Mouse (Mus musculus) naive thymus-derived CD4-positive, alpha-beta T cell, adult 2 months (primary cell): ENCODE data around the gene Src.

Source experiments
- DNase-seq: peaks from one replicate; pipeline ENCODE4 v3.0.0-alpha.2; 2011; ENCODE audit warnings: low read depth

Src gene

DNA sequence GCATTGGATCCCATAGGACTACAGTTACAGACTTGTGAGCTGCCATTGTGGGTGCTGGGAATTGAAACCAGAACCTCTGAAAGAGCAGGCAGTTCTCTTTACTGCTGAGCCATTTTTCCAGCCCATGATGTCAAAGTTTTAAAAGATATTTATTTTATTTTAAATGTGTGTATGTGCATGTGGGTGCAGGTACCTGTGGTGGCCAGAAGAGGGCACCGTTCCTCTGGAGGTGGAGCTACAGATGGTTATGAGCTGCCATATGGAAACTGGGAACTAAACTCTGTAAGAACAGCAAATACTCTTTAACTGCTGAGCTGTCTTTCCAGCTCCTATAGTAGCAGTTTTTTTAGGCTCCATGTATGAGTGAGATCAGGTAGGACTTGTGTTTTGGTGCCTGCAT, 23.1 kb downstream of the Src start:
- no peak for DNase-seq

DNA sequence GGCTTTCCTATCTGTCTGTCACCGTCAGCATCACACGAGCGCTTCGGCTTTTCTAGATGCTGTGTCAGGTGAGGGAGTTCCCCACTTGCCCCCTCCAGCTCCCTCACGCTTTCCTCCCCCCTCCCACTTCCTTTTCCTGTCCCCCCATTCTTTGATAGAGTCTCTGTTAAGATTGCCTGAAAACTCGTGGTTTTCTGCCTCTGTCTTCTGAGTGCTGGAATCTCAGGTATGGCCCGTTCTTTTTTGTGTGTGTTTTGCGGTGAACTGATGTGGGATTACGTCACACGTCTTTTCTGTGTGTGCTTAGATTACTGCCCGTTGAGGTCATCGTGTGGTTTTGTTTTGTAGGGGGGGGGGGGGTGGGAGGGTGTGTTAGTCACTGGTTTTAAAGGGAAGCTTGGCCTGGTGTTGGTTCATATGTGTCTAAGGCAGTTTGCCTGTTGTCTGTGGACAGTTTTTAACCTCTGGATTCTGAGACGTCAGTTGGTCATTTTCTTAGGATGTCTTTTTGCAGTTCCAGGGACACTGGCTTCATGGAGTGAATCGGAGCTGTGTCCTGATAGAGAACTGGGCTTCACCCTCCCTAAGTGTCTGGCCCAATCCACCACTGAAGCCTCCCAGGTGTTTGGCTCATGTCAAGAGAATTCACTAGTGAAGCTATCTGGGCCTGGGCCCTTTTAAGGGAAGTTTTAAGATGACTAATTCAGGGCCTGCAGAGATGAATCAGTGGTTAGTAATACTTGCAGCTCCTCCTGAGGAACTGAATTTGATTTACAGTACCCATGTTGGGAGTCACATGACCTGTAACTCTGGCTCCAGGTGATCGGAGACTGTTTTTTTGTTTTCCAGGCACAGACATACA, 29.3 kb downstream of the Src start:
- DNase-seq: peak; percentile 85

DNA sequence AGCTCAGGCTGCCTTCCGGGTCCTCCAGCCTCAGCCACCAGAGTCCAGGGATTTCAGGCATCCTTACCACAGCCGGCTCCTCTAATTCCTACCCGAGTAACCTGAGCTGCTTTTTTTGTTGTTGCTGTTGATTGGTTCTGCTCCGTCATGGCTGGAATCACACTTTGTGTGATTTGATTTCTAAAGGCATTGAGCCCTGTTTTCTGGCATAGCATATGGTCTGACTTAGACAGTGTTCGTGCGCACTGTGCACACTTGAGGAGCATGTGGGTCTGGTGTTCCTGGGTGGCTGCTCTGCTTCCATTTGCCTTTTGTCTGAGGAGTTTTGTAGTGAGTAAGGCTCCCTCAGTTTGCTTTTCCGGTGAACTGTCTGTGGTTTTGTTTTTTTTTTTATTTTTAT, 30.1 kb downstream of the Src start:
- no peak for DNase-seq

DNA sequence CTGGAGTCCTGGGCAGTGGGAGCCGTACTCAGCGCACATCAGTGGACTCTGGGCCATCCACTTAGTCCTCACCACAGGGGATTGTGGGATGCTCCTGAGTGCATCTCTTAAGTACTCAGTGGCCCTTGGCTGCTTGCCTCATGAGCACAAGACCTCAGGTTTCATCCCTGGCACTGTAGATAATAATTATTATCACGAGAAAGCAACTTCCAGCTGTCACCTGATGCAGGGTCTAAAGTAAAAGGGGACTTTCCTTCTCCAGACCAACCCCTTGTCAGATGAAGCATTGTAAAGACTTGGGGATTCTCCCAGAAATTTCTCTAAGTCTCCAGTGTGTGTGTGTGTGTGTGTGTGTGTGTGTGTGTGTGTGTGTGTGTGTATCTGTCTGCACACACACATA, 32.7 kb downstream of the Src start:
- DNase-seq: no peak

GRCm38 (mm10) chr2:157451372-157452040, 33.3 kb downstream of the Src start:
- no peak for DNase-seq

DNA sequence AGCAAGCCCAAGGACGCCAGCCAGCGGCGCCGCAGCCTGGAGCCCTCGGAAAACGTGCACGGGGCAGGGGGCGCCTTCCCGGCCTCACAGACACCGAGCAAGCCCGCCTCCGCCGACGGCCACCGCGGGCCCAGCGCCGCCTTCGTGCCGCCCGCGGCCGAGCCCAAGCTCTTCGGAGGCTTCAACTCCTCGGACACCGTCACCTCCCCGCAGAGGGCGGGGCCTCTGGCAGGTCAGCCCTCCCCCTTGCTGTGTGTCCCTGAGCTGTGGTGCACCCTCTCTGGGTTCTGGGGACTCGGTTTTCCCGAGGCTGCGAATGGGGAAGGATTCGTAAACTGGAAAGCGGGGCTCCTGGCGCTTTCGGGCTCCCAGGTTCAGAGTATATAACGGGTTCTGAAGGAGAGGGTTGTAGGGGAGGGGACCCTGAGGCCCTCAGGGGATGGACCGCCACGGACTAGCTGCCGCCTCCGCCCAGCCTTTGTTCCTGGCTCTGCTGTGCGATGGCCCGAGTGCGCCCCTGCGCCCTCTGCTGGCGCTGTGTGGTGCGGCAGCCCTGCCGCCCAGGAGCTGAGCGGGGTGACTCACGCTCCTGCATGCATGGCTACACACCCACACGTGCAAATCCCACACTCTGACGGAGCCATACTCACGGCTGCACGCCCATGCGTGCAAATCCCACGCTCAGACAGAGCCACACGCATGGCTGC, 39.0 kb downstream of the Src start:
- DNase-seq: peak; percentile 93

GRCm38 (mm10) chr2:157458472-157458871, 40.2 kb downstream of the Src start:
- peak; percentile 84 for DNase-seq

DNA sequence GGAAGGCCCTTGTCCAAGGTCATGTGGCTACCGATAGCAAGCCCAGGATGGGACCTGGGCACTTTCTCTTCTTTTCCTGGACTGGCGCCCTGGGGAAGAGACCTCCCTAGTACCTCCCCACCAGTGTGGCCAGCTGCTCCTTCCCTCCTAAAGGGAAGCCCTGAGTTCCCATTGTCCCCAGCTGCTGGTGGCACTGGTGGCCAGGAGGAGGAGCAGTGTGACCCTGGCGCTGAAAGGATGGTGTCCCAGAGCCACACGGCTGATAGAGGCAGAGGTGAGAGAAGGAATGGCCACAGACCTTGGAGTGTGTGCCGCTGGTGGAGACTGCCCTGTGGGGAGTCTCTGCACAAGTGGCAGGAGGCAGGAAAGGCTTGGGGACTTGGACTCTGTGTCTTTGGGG, 41.5 kb downstream of the Src start:
- DNase-seq: no peak

DNA sequence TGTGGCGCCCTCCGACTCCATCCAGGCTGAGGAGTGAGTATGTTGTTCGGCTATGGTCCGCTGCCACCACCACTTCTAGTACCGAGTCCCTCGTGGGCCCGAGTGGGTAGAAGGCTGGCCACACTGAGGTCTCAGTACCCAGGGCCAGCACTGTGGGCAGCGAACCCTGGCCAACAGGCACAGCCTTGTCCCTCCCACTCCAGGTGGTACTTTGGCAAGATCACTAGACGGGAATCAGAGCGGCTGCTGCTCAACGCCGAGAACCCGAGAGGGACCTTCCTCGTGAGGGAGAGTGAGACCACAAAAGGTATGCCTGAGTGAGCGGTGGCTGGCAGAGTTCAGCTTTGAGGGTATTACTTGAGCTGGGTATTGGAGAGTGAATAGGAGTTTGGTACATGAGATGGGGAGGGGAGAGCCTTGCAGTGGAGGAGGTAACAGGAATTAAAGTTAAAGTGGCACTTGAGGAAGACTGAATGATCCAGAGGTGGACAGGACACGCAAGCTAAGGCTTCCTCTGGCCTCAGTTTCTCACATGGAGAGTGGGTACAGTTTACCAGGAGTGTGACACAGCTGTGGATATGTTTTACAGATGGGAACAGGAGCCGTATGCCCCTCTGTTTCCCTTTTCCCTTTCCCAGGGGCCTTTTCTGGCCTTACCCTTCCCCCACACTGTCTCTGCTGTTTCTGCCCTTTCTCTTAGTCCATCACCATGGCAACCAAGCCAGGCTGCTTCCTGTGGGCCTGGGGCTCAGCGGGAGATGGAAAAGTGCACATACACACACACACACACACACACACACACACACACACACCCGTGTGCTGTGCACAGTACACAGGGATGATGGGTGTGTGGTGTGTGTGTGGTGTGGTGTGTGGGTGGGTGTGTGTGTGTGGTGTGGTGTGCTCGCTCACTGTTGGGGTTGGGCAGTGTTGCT, 44.8 kb downstream of the Src start:
- no peak for DNase-seq

GRCm38 (mm10) chr2:157463887-157464745, 45.9 kb downstream of the Src start:
- no peak for DNase-seq

DNA sequence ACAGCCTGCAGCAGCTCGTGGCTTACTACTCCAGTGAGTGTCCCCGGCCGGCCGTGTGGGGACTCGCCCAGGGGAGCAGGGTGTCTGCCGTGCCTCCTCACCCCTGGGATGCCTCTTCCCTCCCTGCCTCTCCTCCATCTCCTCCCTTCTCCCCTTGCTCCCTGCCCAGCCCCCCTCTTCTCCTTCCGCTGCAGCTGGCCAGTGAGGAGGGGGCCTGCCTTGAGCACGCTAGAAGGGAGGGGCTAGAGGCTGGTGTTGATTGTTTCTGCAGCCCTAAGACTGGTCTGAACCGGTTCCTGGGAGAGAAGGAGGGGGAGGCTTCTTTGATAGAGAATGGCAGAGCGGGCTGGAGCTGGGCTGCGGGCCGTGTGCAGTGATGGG, 46.5 kb downstream of the Src start:
- no peak for DNase-seq

GRCm38 (mm10) chr2:157466836-157467235, 48.6 kb downstream of the Src start:
- no peak for DNase-seq

GRCm38 (mm10) chr2:157468130-157468796, 50.0 kb downstream of the Src start:
- DNase-seq: peak; percentile 50

DNA sequence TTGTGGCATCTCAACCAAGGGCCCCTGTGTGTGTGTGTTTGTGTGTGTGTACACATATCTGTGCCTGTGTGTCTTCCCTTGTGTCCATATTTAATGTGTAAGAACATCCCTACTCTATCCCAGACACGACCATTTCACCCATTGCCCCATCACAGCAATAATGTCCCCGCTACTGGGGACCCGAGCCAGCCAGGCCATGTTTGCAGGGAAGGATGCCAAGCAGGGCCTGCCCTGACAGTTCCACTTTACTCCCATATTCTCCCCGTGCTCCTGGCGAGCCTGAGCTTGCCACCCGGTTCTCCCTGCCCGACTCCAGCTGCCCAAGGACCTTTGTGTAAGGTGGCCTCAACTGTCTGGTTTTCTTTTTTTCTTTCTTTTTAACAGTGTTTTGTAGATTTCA, 53.0 kb downstream of the Src start:
- DNase-seq: no peak

- no peak for DNase-seq
Measured at GRCm38 (mm10) chr2:157471737-157472136, 53.5 kb downstream of the Src start.

- DNase-seq: no peak
Measured at GRCm38 (mm10) chr2:157472469-157472868, 54.2 kb downstream of the Src start.

- no peak for DNase-seq
Measured at GRCm38 (mm10) chr2:157474269-157474729, 56.1 kb downstream of the Src start.

GRCm38 (mm10) chr2:157475437-157476379, 57.5 kb downstream of the Src start:
- no peak for DNase-seq

DNA sequence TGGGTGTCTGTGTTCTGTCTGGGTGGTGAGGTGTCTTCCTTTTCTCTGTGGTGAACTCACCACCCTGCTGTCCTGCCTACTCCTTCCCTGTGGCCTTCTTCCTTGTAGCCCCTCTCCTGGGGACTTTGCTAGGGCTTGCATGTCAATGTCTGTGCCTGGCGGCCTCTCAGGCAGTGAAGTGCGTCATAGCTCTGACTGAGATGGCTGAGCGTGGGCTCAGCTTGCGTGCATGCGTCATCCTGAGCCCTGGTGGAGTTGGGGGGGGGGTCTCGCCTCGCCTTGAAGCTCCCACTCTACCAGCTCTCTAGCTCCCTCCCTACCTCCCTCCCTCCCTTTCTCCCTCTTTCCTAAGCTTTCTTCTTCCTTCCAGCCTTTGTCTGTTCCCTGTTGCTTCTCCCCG, 60.4 kb downstream of the Src start:
- DNase-seq: no peak
